Mouse (Mus musculus) midbrain, postnatal 0 days (tissue): ENCODE measurements at regions not wholly inside any gene's neighbourhood (a gene's known extent, or its start where the extent isn't known, plus 50 kb on each side); places are given as distances from the start of the nearest gene placed in this dataset.

Experiments
- ATAC-seq: fragments of 200-750 bp; cut with Nextera tagmentation; 2 replicates; pipeline ENCODE4 v1.8.0; 2017; ENCODE audit warnings: moderate number of reproducible peaks, mild to moderate bottlenecking, moderate TSS enrichment, moderate library complexity; ENCODE audit not compliant: low FRiP score
- DNase-seq: peaks from one replicate; pipeline ENCODE4 v3.0.0-alpha.2; 2015; ENCODE audit warnings: low spot score
- H3K27ac ChIP-seq: fragments of 300-500 bp; sonication (generic); 2 replicates; pipeline ENCODE4 v1.5.1; 2014; ENCODE audit warnings: low read depth, mild to moderate bottlenecking, low read length, mixed read lengths
- H3K27me3 ChIP-seq: fragments of 300-500 bp; sonication (generic); 2 replicates; pipeline ENCODE4 v1.6.1; 2014; ENCODE audit warnings: low read length, control low read depth, mixed read lengths; ENCODE audit not compliant: insufficient read depth
- H3K36me3 ChIP-seq: fragments of 300-500 bp; sonication (generic); 2 replicates; pipeline ENCODE4 v1.6.1; 2014; ENCODE audit warnings: low read length, control low read depth, mixed read lengths; ENCODE audit not compliant: insufficient read depth
- H3K4me1 ChIP-seq: fragments of 300-500 bp; sonication (generic); 2 replicates; pipeline ENCODE4 v1.6.1; 2014; ENCODE audit warnings: mild to moderate bottlenecking, control low read depth, antibody characterized with exemption, low read length, mixed read lengths; ENCODE audit not compliant: insufficient read depth
- H3K4me2 ChIP-seq: fragments of 300-500 bp; sonication (generic); 2 replicates; pipeline ENCODE4 v1.6.1; 2014; ENCODE audit warnings: low read depth, mild to moderate bottlenecking, low read length, mixed read lengths; ENCODE audit not compliant: poor library complexity, severe bottlenecking
- H3K4me3 ChIP-seq: fragments of 300-500 bp; sonication (generic); 2 replicates; pipeline ENCODE4 v1.5.1; 2014; ENCODE audit warnings: low read depth, mild to moderate bottlenecking, low read length, moderate library complexity
- H3K9ac ChIP-seq: fragments of 300-500 bp; sonication (generic); replicated peaks from 2 replicates; pipeline ENCODE4 v1.6.1; 2014; ENCODE audit warnings: mild to moderate bottlenecking, low read length, moderate library complexity, mixed read lengths; ENCODE audit not compliant: poor library complexity, severe bottlenecking
- H3K9me3 ChIP-seq: fragments of 300-500 bp; sonication (generic); 2 replicates; pipeline ENCODE4 v1.6.1; 2016; ENCODE audit warnings: low read length, control low read depth
- CTCF ChIP-seq: IDR thresholded peaks from 2 replicates; pipeline ENCODE4 v1.5.1; 2016; ENCODE audit warnings: antibody characterized with exemption, mild to moderate bottlenecking
- WGBS: fragments of 180-500 bp; shearing (Covaris S2); extraction: QIAGEN DNeasy Blood & Tissue Kit; methylation state at CpG from one replicate; pipeline ENCODE4 v1.1.7; 2014; 5-methylcytosine and 5-hydroxymethylcytosine counted together

DNA sequence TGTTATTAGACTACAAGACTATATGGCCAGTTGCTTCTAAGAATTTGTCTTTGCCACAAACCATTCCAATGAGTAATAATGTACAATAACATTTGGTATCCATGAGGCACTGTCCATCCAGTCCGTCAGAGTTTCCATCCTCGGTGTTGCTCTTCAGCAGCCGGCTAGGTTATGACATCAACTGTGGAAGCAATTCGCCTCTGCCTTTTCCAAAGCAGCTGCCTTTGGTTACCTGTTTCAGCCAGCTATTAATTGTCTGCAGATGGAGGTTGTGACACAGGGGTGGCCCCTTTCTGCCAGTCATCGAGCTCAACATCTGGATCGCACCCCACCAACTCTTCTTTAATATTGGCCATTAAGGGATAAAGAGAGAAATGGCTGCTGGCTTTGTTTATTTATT lies 168.2 kb downstream of the Klf6 start:
- no peak for TF ChIP-seq CTCF

DNA sequence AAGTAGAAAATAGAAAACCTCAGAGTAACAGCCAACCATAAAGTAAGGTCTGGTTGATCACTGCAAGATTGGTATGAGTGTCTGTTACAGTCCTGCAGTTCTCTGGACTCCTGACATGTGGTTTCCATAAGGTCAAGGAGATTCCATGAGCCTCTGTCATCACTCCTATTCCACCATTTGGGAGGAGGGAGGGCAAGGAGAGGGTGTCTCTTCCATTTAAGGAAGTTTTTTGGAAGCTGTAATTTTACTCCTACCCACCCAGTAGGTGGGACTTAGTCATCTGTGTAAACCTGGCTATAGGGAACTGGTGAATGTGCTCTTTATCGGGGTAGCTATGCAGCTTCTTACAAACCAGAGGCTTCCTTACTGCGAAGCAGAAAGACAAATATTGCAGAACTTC lies 168.8 kb downstream of the Klf6 start:
- Histone ChIP-seq H3K4me2 (no peak overlapping the region), H3K36me3 (no peaks in the 10 kb centered on the region), H3K9me3 (no peaks in the 10 kb centered on the region), H3K4me3 (no peak overlapping the region), H3K4me1 (no peaks in the 10 kb centered on the region), H3K27me3 (no peaks in the 10 kb centered on the region), H3K27ac (no peak overlapping the region), H3K9ac (no peak overlapping the region)
- ATAC-seq (no peak), DNase-seq (no peak)
- 84% methylated on average over 2 of the region's 2 CpGs for WGBS
- no peak for TF ChIP-seq CTCF

More for the DNA sequence above, 168.2 kb downstream of the Klf6 start:
- Histone ChIP-seq H3K27me3 (no peaks in the 10 kb centered on the region), H3K4me1 (no peaks in the 10 kb centered on the region), H3K27ac (no peak overlapping the region), H3K9ac (no peak overlapping the region), H3K9me3 (no peaks in the 10 kb centered on the region), H3K4me3 (no peak overlapping the region), H3K4me2 (no peak overlapping the region), H3K36me3 (no peaks in the 10 kb centered on the region)
- DNase-seq (no peak), ATAC-seq (no peak)
- WGBS, result 88% methylated on average over 6 of the region's 6 CpGs

DNA sequence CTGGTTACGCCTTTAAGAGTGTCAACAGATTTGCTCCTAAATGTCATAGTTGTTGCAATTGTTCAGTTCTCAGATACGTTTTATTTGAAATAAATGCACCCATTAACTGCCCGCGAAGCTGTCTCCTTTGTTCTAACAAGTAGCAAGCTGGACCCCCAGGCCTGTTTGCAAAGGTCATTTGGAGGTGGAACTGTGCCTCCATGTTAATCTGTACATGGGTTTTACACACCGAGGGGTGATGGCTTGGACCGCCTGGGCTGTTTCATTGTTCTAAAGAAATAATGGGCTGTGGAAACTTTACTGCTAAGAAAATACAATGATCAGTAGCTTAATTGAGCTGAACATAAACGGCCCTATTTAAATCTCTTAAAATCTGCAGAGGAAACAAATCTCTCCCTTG lies 178.8 kb downstream of the Klf6 start:
- WGBS, result 48% methylated on average over 7 of the region's 7 CpGs
- Histone ChIP-seq H3K27me3 (no peaks in the 10 kb centered on the region), H3K4me1 (no peaks in the 10 kb centered on the region), H3K4me3 (no peak overlapping the region), H3K9ac (no peak overlapping the region), H3K36me3 (no peaks in the 10 kb centered on the region), H3K4me2 (no peak overlapping the region), H3K27ac (no peak overlapping the region), H3K9me3 (no peaks in the 10 kb centered on the region)
- no peak for TF ChIP-seq CTCF
- ATAC-seq (no peak), DNase-seq (no peak)

DNA sequence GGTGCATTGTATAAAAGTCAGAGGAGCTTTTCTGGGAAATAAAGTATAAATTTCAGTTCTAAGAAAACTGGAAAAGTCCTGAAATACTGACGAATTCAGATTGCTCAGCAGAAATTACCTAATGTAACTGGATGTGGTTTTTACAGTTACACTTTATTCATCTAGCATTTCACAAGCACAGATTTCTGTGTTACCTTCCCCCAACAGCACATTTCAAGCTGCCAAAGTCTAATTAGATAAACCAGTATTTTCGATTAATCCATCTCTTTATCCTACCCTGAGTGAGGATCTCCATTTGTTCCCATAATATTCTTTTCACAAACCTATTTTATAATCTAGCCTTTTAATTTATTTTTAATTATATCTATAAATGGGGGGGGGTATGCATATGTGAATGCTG lies 179.4 kb downstream of the Klf6 start:
- ATAC-seq (no peak), DNase-seq (no peak)
- no peak overlapping the region for H3K27ac ChIP-seq
- H3K36me3 ChIP-seq, result no peaks in the 10 kb centered on the region
- TF ChIP-seq CTCF, result no peak
- H3K27me3 ChIP-seq, result no peaks in the 10 kb centered on the region
- no peak overlapping the region for H3K4me2 ChIP-seq
- H3K4me1 ChIP-seq, result no peaks in the 10 kb centered on the region
- no peak overlapping the region for H3K9ac ChIP-seq
- no peaks in the 10 kb centered on the region for H3K9me3 ChIP-seq
- no peak overlapping the region for H3K4me3 ChIP-seq
- 56% methylated on average over 2 of the region's 2 CpGs for WGBS

DNA sequence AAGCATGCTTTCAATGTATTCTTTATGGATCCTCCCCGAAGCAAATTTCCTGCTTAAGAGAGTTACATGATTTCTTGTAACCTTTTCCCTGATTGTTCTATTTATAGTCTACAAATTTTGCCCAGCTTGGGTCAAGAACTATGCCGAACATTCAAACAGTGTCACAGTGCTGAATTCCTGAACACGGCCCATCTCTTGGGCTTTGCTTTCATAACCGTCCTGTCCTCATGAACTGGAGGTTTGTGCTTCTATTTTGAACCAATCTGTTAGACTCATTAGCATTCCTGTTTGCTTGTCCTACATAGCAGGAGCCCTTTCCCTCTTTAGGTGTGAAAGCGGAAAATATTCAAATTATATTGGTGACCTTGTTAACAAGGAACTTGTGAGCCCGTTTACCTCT lies 181.2 kb downstream of the Klf6 start:
- ATAC-seq (no peak), DNase-seq (no peak)
- Histone ChIP-seq H3K36me3 (no peaks in the 10 kb centered on the region), H3K4me2 (no peak overlapping the region), H3K4me1 (no peaks in the 10 kb centered on the region), H3K27ac (no peak overlapping the region), H3K4me3 (no peak overlapping the region), H3K27me3 (no peaks in the 10 kb centered on the region), H3K9ac (no peak overlapping the region), H3K9me3 (no peaks in the 10 kb centered on the region)
- WGBS, result 83% methylated on average over 6 of the region's 6 CpGs
- TF ChIP-seq CTCF, result no peak

DNA sequence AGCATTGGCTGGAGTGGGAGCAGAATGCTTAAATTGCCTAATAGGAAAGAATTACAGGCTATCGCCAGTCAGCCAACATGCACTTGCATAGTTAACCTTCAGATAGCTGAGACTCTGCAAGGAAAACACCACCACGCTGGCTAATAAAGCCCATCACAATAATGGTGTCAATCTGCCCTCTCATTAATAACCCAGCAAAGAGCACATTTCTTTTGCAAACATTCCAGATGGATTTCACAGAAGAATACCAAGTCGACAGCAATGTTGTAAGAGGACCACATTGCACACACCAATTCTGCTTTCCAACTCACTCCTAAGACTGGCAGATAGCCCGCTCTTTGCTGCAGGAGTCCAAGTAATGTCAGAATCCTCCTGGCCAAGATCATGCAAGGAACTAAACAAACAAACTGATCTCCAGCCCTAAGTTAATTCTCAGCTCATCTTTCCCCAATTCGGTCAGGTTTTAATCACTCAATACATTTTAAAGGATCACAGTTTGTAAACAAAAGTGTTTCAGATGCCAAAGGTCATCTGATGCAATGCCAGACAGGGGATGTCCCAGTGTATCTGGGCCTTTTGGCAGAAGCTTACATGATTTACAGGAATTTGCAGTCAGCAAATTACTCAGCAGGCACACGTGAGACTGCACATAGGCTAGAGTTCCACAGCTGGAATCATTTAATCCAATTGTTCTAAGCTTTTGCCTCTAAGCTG lies 198.4 kb downstream of the Klf6 start:
- 0 out of 2 replicates have a peak, but pooled peaks have one; percentile 47 for ATAC-seq
- no peak for TF ChIP-seq CTCF
- DNase-seq, result peak; percentile 30
- 25% methylated on average over 6 of the region's 6 CpGs for WGBS
- Histone ChIP-seq H3K27me3 (no peaks in the 10 kb centered on the region), H3K4me2 (no peak overlapping the region), H3K9me3 (no peaks in the 10 kb centered on the region), H3K27ac (no peak overlapping the region), H3K4me1 (peaks cover 9% of the 10 kb centered on the region; the same call in 1 of the 2 replicates), H3K9ac (no peak overlapping the region), H3K4me3 (no peak overlapping the region), H3K36me3 (no peaks in the 10 kb centered on the region)
